Mouse (Mus musculus) intestine, postnatal 0 days (tissue): ENCODE data around the gene Pgc. TPM values are rescaled to one million over a fixed set of nuclear protein-coding genes. Genes with fewer than 3 reads are reported as not detected.

Experiments
- ATAC-seq: fragments of 200-750 bp; cut with Nextera tagmentation; 2 replicates; pipeline ENCODE4 v1.8.0; 2017; ENCODE audit warnings: mild to moderate bottlenecking, moderate TSS enrichment, moderate library complexity
- H3K27ac ChIP-seq: fragments of 300-500 bp; sonication (generic); 2 replicates; pipeline ENCODE4 v1.5.1; 2014; ENCODE audit warnings: mild to moderate bottlenecking, low read depth, low read length, moderate library complexity
- H3K27me3 ChIP-seq: fragments of 300-500 bp; sonication (generic); replicated peaks from 2 replicates; pipeline ENCODE4 v1.6.1; 2014; ENCODE audit warnings: low read length, mixed read lengths; ENCODE audit not compliant: control insufficient read depth, insufficient read depth
- H3K36me3 ChIP-seq: fragments of 300-500 bp; sonication (generic); 2 replicates; pipeline ENCODE4 v1.6.1; 2014; ENCODE audit warnings: mild to moderate bottlenecking, moderate library complexity; ENCODE audit not compliant: control insufficient read depth, insufficient read depth
- H3K4me1 ChIP-seq: fragments of 300-500 bp; sonication (generic); replicated peaks from 2 replicates; pipeline ENCODE4 v1.6.1; 2014; ENCODE audit warnings: antibody characterized with exemption, low read length, mixed read lengths; ENCODE audit not compliant: control insufficient read depth, insufficient read depth
- H3K4me2 ChIP-seq: fragments of 300-500 bp; sonication (generic); replicated peaks from 2 replicates; pipeline ENCODE4 v1.6.1; 2014; ENCODE audit warnings: low read depth, mild to moderate bottlenecking, moderate library complexity
- H3K4me3 ChIP-seq: fragments of 300-500 bp; sonication (generic); 2 replicates; pipeline ENCODE4 v1.5.1; 2014; ENCODE audit warnings: low read depth, low read length
- H3K9ac ChIP-seq: fragments of 300-500 bp; sonication (generic); 2 replicates; pipeline ENCODE4 v1.6.1; 2014; ENCODE audit warnings: mild to moderate bottlenecking, low read depth, low read length
- H3K9me3 ChIP-seq: fragments of 300-500 bp; sonication (generic); 2 replicates; pipeline ENCODE4 v1.6.1; 2016; ENCODE audit warnings: mixed run types; ENCODE audit not compliant: control insufficient read depth
- CTCF ChIP-seq: sonication (generic); IDR thresholded peaks from 2 replicates; pipeline ENCODE4 v1.5.1; 2016; ENCODE audit warnings: low read depth, mild to moderate bottlenecking, control low read depth, antibody characterized with exemption, moderate library complexity
- WGBS: fragments of 180-500 bp; shearing (Covaris S2); extraction: QIAGEN DNeasy Blood & Tissue Kit; methylation state at CpG from one replicate; pipeline ENCODE4 v1.1.7; 2014; 5-methylcytosine and 5-hydroxymethylcytosine counted together
- polyA plus RNA-seq: library from polyadenylated mRNA; unstranded; fragments of >200 nt; fragmentation: Nextera tagmentation; extraction: Ambion mirVana; gene quantifications from 2 replicates; pipeline ENCODE4 v1.2.1, GENCODE M21; 2015

The Pgc gene
- polyA plus RNA-seq, 1 experiment from 2014 or later: 7.4 TPM

- ATAC-seq: no peak
- Histone ChIP-seq H3K27ac (no peak overlapping the region), H3K4me3 (no peak overlapping the region), H3K9ac (no peak overlapping the region), H3K4me2 (no peak overlapping the region), H3K27me3 (no peaks in the 10 kb centered on the region), H3K36me3 (no peaks in the 10 kb centered on the region), H3K4me1 (no peaks in the 10 kb centered on the region), H3K9me3 (no peaks in the 10 kb centered on the region)
- no peak for TF ChIP-seq CTCF
- WGBS: 63% methylated on average over 22 of the region's 22 CpGs
Measured at GRCm38 (mm10) chr17:47712889-47713571, 13.6 kb upstream of the Pgc start.

- Histone ChIP-seq H3K4me1 (no peaks in the 10 kb centered on the region), H3K27me3 (no peaks in the 10 kb centered on the region), H3K4me2 (no peak overlapping the region), H3K4me3 (no peak overlapping the region), H3K9ac (no peak overlapping the region), H3K36me3 (no peaks in the 10 kb centered on the region), H3K27ac (no peak overlapping the region), H3K9me3 (no peaks in the 10 kb centered on the region)
- TF ChIP-seq CTCF: no peak
- ATAC-seq: no peak
- 44% methylated on average over 3 of the region's 3 CpGs for WGBS
Measured at GRCm38 (mm10) chr17:47715037-47715436, 11.6 kb upstream of the Pgc start.

- Histone ChIP-seq H3K36me3 (no peaks in the 10 kb centered on the region), H3K27ac (no peak overlapping the region), H3K9ac (no peak overlapping the region), H3K4me1 (no peaks in the 10 kb centered on the region), H3K9me3 (no peaks in the 10 kb centered on the region), H3K4me3 (no peak overlapping the region), H3K4me2 (no peak overlapping the region), H3K27me3 (no peaks in the 10 kb centered on the region)
- ATAC-seq: no peak
- 75% methylated on average over 4 of the region's 4 CpGs for WGBS
- TF ChIP-seq CTCF: no peak
Measured at GRCm38 (mm10) chr17:47721183-47721582, 5.5 kb upstream of the Pgc start.

- no peak for ATAC-seq
- WGBS: 49% methylated on average over 24 of the region's 24 CpGs
- Histone ChIP-seq H3K4me3 (no peak overlapping the region), H3K9me3 (no peaks in the 10 kb centered on the region), H3K4me1 (no peaks in the 10 kb centered on the region), H3K4me2 (no peak overlapping the region), H3K27me3 (no peaks in the 10 kb centered on the region), H3K36me3 (no peaks in the 10 kb centered on the region), H3K27ac (no peak overlapping the region), H3K9ac (no peak overlapping the region)
- TF ChIP-seq CTCF: peak; percentile 40
Measured at GRCm38 (mm10) chr17:47730633-47731575, 4.3 kb downstream of the Pgc start.

GRCm38 (mm10) chr17:47735553-47736100 is 9.0 kb downstream of the Pgc start:
- TF ChIP-seq CTCF: no peak
- Histone ChIP-seq H3K9me3 (no peaks in the 10 kb centered on the region), H3K27me3 (no peaks in the 10 kb centered on the region), H3K36me3 (no peaks in the 10 kb centered on the region), H3K4me3 (no peak overlapping the region), H3K4me2 (no peak overlapping the region), H3K27ac (no peak overlapping the region), H3K9ac (no peak overlapping the region), H3K4me1 (no peaks in the 10 kb centered on the region)
- 76% methylated on average over 14 of the region's 14 CpGs for WGBS
- no peak for ATAC-seq

GRCm38 (mm10) chr17:47736856-47737255 is 10.2 kb downstream of the Pgc start, which contains the start of gene Tfeb:
Tfeb (plus strand) TSS chr17:47737030.
- peak within 1 kb of the TSS; percentile 91 for H3K27ac ChIP-seq
- peak within 1 kb of the TSS; percentile 75 for H3K9ac ChIP-seq
- ATAC-seq: peak; percentile 72
- H3K4me2 ChIP-seq: peak within 1 kb of the TSS; percentile 92
- H3K4me3 ChIP-seq: peak within 1 kb of the TSS; percentile 81
- H3K4me1 ChIP-seq: no peaks in the 10 kb centered on the region
- H3K9me3 ChIP-seq: no peaks in the 10 kb centered on the region
- WGBS: under 1% methylated on average over 45 of the region's 47 CpGs
- TF ChIP-seq CTCF: peak; percentile 99
- no peaks in the 10 kb centered on the region for H3K27me3 ChIP-seq
- H3K36me3 ChIP-seq: no peaks in the 10 kb centered on the region
